In genomic region chr11:18011101-18011733, GRCm38 (mm10) we compare ENCODE assay signal across 8 mouse cellular contexts. TPM values are rescaled to one million over a fixed set of nuclear protein-coding genes. Genes with fewer than 3 reads are reported as not detected.
DNase-seq lines count a peak whose midpoint lies in the region; ATAC-seq lines count a peak whose summit lies in the region.

No protein-coding gene starts in this region.

- H3K4me3 ChIP-seq in forebrain, embryonic 16.5 days (replicated peaks; ENCODE audit: low read length): no peak overlapping the region
- no peak overlapping the region for H3K4me3 ChIP-seq in limb, embryonic 11.5 days (ENCODE audit: low read depth, low read length)
- H3K4me3 ChIP-seq in midbrain, embryonic 14.5 days (replicated peaks; ENCODE audit: low read depth, low read length): no peak overlapping the region

- peak; percentile 24 to 41 for DNase-seq in layer of hippocampus, postnatal 10 days (ENCODE audit: low spot score in 2 of 2)
- no peak for DNase-seq in layer of hippocampus, adult 11-12 months (ENCODE audit: low spot score)
- DNase-seq in cerebellum, adult 8-10 months: peak; percentile 2
- DNase-seq in heart, postnatal 4 days: peak; percentile 60
- peak; percentile 64 for DNase-seq in limb, embryonic 11.5 days (ENCODE audit: low spot score)
- DNase-seq in midbrain, embryonic 14.5 days: peak; percentile 83
- peak; percentile 7 to 35 for DNase-seq in urinary bladder, postnatal 36 days (ENCODE audit: low spot score in 2 of 2)

- no peak overlapping the region for H3K9ac ChIP-seq in forebrain, embryonic 16.5 days (replicated peaks; ENCODE audit: low read depth, low read length)
- no peak overlapping the region for H3K9ac ChIP-seq in limb, embryonic 11.5 days (ENCODE audit: low read length)
- H3K9ac ChIP-seq in midbrain, embryonic 14.5 days (replicated peaks; ENCODE audit: low read length): peak overlapping the region; percentile 24; the same call in 1 of the 2 replicates

- no peaks in the 10 kb centered on the region for H3K9me3 ChIP-seq in forebrain, embryonic 16.5 days (ENCODE audit: control insufficient read depth, low read length)
- H3K9me3 ChIP-seq in limb, embryonic 11.5 days (ENCODE audit: control insufficient read depth, low read length): no peaks in the 10 kb centered on the region
- H3K9me3 ChIP-seq in midbrain, embryonic 14.5 days (ENCODE audit: control insufficient read depth, low read length): no peaks in the 10 kb centered on the region

- no peaks in the 10 kb centered on the region for H3K36me3 ChIP-seq in forebrain, embryonic 16.5 days (ENCODE audit: control insufficient read depth, insufficient read depth)
- no peaks in the 10 kb centered on the region for H3K36me3 ChIP-seq in limb, embryonic 11.5 days (ENCODE audit: control insufficient read depth, insufficient read depth, low read length)
- no peaks in the 10 kb centered on the region for H3K36me3 ChIP-seq in midbrain, embryonic 14.5 days (ENCODE audit: control insufficient read depth, insufficient read depth, low read length)

- peak; percentile 86 for ATAC-seq in forebrain, embryonic 16.5 days
- peak; percentile 57; the same call in 1 of the 2 replicates for ATAC-seq in limb, embryonic 11.5 days (ENCODE audit: insufficient number of reproducible peaks, low FRiP score, low TSS enrichment, low read depth)
- ATAC-seq in midbrain, embryonic 14.5 days (ENCODE audit: low FRiP score, low TSS enrichment): peak; percentile 76

- H3K4me1 ChIP-seq in forebrain, embryonic 16.5 days (replicated peaks; ENCODE audit: control insufficient read depth, insufficient read depth, low read length): peaks cover 16% of the 10 kb centered on the region
- peaks cover 14% of the 10 kb centered on the region; the same call in 1 of the 2 replicates for H3K4me1 ChIP-seq in limb, embryonic 11.5 days (ENCODE audit: control insufficient read depth, insufficient read depth, low read length)
- peaks cover 9% of the 10 kb centered on the region; the same call in 1 of the 2 replicates for H3K4me1 ChIP-seq in midbrain, embryonic 14.5 days (ENCODE audit: control insufficient read depth, insufficient read depth, low read length)

- no peaks in the 10 kb centered on the region for H3K27me3 ChIP-seq in forebrain, embryonic 16.5 days (replicated peaks; ENCODE audit: control insufficient read depth, insufficient read depth, low read length)
- no peaks in the 10 kb centered on the region for H3K27me3 ChIP-seq in limb, embryonic 11.5 days (ENCODE audit: control insufficient read depth, insufficient read depth, low read length)
- no peaks in the 10 kb centered on the region for H3K27me3 ChIP-seq in midbrain, embryonic 14.5 days (ENCODE audit: control insufficient read depth, insufficient read depth, low read length)

- H3K4me2 ChIP-seq in forebrain, embryonic 16.5 days (ENCODE audit: low read length): peak overlapping the region; percentile 41
- H3K4me2 ChIP-seq in limb, embryonic 11.5 days (ENCODE audit: low read depth, severe bottlenecking): 0 out of 2 replicates have a peak overlapping the region, but pooled peaks have one; percentile 7
- H3K4me2 ChIP-seq in midbrain, embryonic 14.5 days (ENCODE audit: low read length): peak overlapping the region; percentile 33

- WGBS in forebrain, embryonic 16.5 days: 6% methylated on average over 13 of the region's 13 CpGs
- 10% methylated on average over 13 of the region's 13 CpGs for WGBS in limb, embryonic 11.5 days
- WGBS in midbrain, embryonic 14.5 days: 14% methylated on average over 13 of the region's 13 CpGs

- no peak overlapping the region for H3K27ac ChIP-seq in forebrain, embryonic 16.5 days (ENCODE audit: low read length)
- H3K27ac ChIP-seq in limb, embryonic 11.5 days (replicated peaks; ENCODE audit: low read depth, low read length): no peak overlapping the region
- no peak overlapping the region for H3K27ac ChIP-seq in midbrain, embryonic 14.5 days (replicated peaks; ENCODE audit: low read depth, low read length)

RNA-seq across cellular contexts. Expression of gene Etaa1, which starts 57.5 kb away (rescaled TPM):
- 1 to 10 TPM; 6.0 to 7.7 TPM for total RNA-seq in layer of hippocampus, postnatal 10 days (2021)
- polyA plus RNA-seq in forebrain, embryonic 16.5 days (2015; fragmentation: Nextera tagmentation; extraction: Ambion mirVana): 7.6 and 9.2 TPM in 2 replicates
- 1 to 10 TPM; 6.3 to 7.7 TPM for total RNA-seq in heart, postnatal 4 days (2021)
- 21.2 and 23.6 TPM in 2 replicates for polyA plus RNA-seq in limb, embryonic 11.5 days (2014; fragmentation: Nextera tagmentation; extraction: Ambion mirVana)
- 9.3 and 10.4 TPM in 2 replicates for polyA plus RNA-seq in midbrain, embryonic 14.5 days (2014; fragmentation: Nextera tagmentation; extraction: Ambion mirVana)
